Mouse (Mus musculus) heart, postnatal 10 days (tissue): ENCODE data around the gene Rnf166. TPM values are rescaled to one million over a fixed set of nuclear protein-coding genes. Genes with fewer than 3 reads are reported as not detected.
A peak's percentile ranks its signal among the peaks of the same experiment; 100 is the strongest.

Source experiments
- DNase-seq, 2 experiments: peaks; one replicate each; pipeline ENCODE4 v3.0.0; 2021
- intact Hi-C: fragments of 180-260 bp; cut with DNase I; formaldehyde crosslinking; loops from one replicate; pipeline ENCODE4 v1.15.1; 2025
- microRNA-seq, 2 experiments: library from miRNA; unstranded; fragments of <30 nt; microRNA quantifications; one replicate each; pipeline ENCODE4 v1.2.0; 2022
- total RNA-seq, 2 experiments: library from RNA; stranded (reverse); gene quantifications; 2 replicates each; pipeline ENCODE4 v1.2.3; 2021

The Rnf166 gene
- total RNA-seq, 2 experiments from 2014 or later: 28.2 to 32.0 TPM

DNA sequence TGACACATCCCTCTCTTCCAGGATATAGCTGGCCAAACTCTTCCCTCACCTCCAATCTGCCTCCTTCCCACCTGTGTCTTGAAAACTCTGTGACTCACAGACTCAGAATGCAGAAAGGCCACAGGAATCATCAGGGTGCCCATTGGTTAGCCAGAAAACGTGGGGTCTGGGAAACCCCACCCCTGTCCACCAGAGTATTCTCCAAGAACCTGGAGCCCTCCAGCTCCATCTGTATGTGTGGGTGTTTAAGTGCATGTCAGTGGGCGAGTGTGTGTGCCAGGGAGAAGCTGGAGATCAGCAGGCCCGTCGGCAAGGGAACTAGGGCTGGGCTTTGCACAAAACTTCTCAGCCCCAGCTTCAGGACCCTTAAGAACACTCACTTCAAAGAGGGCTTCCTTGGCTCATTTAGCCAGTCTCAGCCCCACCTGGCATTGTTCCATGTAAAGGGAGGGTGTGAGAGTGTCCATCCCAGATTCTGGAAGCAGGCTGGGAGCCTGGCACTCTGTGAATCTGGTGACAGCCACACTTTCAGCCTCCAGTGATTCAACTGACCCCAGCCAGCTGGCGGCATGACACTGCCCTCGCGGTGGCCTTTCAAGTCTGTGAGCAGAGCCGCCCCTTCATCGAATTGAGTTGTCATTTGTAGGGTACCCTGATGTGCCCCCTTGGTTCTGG lies 55.8 kb downstream of the Rnf166 start:
- DNase-seq: peak; percentile 32 to 50
- intact Hi-C loops: no loop called here

Small RNA genes lying within 50 kb of the gene (microRNA-seq; reads per million reads assigned to microRNA genes)
- gene Gm24366: 0 reads per million in 2 experiments

Other genes with a start within 250 kb of the Rnf166 start
- gene Zfpm1, start 193.9 kb downstream of the Rnf166 start, total RNA-seq: 10 to 100 TPM; 35.3 to 38.0 TPM
- gene Trhr2, start 115.3 kb downstream of the Rnf166 start, total RNA-seq: not detected
- gene Zc3h18, start 99.5 kb downstream of the Rnf166 start, total RNA-seq: 10 to 100 TPM; 25.5 to 27.5 TPM
- gene Il17c, start 54.0 kb downstream of the Rnf166 start, total RNA-seq: not detected
- 10 to 100 TPM; 61.8 to 63.9 TPM for gene Cyba, start 43.1 kb downstream of the Rnf166 start, total RNA-seq
- gene Mvd, start 32.6 kb downstream of the Rnf166 start, total RNA-seq: 1 to 10 TPM; 5.4 to 5.7 TPM
- under 1 TPM; 0.52 to 0.53 TPM for gene Snai3, start 15.3 kb downstream of the Rnf166 start, total RNA-seq
- gene Ctu2, start 79 bp upstream of the Rnf166 start, total RNA-seq: 10 to 100 TPM in 1 of 2 experiments, 1 to 10 TPM in 1; 9.6 to 14.1 TPM
- 10 to 100 TPM; 40.3 to 43.3 TPM for gene Piezo1, start 75.3 kb upstream of the Rnf166 start, total RNA-seq
- gene Cdt1, start 92.0 kb upstream of the Rnf166 start, total RNA-seq: 10 to 100 TPM in 1 of 2 experiments, 1 to 10 TPM in 1; 9.7 to 14.0 TPM
- gene Aprt, start 100.8 kb upstream of the Rnf166 start, total RNA-seq: 10 to 100 TPM; 37.9 to 41.8 TPM
- 1 to 10 TPM; 6.6 to 7.1 TPM for gene Galns, start 135.4 kb upstream of the Rnf166 start, total RNA-seq
- gene Trappc2l, start 135.6 kb upstream of the Rnf166 start, total RNA-seq: 10 to 100 TPM; 54.7 to 57.4 TPM
- not detected for gene Pabpn1l, start 146.7 kb upstream of the Rnf166 start, total RNA-seq
- gene Cbfa2t3, start 223.0 kb upstream of the Rnf166 start, total RNA-seq: 10 to 100 TPM; 22.2 to 24.5 TPM